Mouse (Mus musculus): ENCODE results near the gene Camkk1.

Gene Camkk1

DNA sequence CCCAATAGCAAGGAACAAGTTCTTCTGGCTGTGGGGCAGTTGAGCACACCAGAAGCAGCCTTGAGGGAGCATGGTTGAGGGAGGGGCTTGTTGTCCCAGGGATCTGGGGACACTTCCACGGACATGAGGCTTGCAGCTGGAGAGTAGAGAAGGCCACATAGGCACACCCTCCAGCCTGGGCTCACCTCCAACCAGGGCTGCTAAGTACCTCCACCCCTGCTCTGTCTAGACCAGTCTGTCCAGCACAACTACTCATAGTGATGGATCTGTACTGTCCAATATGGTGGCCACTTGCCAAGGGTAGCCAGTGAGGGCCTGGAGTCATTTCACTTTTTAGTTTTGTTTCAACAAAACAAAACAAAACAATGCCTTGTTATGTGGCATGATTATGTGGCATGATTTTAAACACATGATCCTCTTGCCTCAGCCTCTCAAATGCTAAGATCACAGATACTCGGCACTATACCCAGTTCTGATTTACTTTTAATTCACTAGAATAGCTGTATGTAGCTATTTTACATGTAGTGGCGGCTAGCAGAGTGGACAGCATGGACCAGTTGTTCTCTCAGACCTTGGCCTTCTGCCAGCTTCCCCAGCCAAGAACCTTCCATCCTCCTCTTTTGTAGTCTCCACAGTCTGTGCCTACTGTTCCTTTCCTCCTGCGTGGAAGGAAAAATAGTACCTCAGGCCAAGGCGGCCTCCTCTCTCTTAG lies 3.3 kb upstream of the Camkk1 start:
- peak; percentile 82 for DNase-seq (ENCODE audit: low spot score)

DNA sequence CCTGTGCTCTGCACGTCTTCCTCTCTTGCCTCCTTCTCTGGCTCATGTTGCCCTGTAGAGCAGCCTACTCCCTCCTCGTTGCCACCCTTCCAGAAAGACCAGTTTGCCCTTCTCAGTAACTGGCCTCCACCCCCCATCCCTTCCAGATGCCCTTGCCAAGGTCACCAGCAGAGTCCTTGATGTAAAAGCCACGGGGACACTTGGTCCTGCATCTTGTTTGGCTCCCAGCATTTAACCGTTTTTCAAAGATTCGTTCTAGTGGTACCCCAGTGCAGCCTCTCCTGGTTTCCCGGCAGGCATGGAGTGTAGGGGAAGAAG lies 2.7 kb upstream of the Camkk1 start:
- no peak for DNase-seq (ENCODE audit: low spot score)

DNA sequence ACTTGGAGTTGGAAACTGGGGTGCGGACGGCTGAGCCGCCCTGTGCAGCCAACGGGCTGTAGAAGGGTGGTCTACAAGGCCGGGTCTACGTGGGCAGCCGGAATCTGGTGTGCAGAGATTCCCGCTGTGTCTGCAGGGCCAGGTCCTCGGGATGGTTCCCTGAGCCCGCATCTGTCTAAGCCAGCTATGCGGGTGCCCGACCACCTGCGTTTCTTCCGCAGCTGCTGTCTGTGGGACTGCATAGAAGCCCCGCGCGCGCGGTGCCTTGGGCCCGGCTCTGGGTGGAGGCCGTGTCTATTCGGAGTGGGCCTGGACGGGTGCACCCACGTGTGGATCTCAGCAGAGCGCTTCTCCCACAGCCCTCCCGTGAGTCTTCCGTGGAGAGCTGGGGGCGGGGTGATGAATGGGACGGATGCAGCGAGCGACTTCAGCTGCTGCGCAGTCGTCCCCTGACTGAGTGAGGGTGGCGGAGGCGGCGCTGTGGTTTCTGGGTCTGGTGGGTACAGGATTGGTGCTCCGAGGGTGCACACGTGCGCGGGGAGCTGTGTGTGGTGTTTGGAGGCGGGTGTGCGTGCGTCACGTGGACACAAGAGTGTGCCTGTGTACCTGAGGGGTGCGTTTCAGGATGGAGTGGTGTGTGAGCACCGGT lies 463 bp downstream of the Camkk1 start:
- no peak for DNase-seq (ENCODE audit: low spot score)

DNA sequence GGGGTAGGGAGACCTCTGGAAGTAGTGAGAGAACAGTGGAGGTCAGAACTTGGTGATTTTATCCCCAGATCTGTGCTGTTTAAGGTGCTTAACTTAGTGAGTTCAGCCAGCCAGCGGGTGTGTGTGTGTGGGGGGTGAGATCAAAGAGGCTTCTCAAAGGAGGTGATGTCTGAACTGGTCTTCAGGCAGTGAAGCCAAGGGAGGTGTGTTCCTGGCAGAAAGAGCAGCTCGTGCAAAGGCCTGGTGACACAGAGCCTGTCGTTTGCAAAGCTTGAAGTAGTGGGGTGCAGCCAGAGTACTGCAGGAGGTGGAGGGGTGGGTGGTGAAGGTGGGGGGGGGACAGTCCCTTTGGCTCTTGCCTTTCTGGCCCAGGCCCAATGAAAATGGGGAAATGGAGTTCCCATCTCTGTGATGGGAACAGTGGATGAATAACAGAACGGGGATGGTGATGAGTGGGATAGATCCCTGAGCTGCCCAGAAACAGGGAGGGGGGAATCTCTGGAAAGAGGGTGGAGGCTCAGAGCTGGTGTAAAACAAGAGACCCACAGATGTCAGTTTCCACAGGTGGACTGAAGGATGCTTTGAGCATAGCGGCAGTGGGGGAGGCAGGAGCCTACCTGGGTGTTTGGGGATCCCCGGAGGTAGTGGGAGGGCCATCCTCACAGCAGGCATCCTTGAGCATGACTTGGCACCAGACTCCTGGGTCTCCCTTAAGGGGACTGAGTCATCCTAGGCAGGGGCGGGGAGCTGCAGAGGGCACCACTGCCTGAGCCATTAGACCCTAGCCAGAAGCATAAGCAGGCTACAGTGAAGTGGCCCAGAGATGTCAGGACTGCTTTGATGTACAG lies 2.4 kb downstream of the Camkk1 start:
- DNase-seq (ENCODE audit: low spot score) = no peak

DNA sequence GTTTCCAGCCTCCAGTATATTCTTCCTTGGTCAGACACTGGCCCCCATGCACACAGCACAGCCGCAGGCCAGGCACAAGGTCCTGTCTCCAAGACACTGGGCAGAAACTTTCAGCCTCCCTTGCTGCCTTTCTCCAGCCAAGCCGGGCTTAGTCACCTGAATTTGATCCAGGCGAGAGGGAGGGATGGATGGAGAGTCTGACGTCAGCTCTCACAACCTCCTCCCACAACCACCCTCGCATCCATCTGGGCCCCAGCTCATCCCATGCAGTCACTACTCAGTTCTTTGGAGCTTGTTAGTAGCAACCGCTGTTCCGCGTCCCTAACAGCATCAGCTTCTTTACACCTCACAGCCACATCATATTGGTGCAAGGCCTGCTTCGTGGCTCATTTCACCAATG lies 4.3 kb downstream of the Camkk1 start:
- no peak for DNase-seq (ENCODE audit: low spot score)

DNA sequence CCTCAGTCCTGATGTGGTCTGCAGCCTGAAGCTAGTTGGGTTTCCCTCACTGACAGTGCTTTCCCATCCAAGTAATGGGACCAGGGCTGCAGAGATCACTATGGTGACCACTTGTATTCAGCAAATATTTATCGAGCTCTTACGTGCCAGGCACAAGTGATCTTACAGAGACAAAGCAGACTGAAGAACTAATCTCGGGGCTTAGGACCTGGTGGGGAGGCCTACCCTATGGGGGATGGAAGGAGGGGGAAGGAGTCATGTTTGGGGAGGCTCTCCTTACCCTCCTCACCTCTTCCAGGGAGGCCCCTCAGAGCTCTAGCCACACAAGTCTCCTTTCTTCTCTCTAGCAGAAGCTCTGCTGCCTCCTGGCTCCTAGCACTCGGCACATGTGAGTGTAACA lies 5.0 kb downstream of the Camkk1 start:
- no peak for DNase-seq (ENCODE audit: low spot score)

DNA sequence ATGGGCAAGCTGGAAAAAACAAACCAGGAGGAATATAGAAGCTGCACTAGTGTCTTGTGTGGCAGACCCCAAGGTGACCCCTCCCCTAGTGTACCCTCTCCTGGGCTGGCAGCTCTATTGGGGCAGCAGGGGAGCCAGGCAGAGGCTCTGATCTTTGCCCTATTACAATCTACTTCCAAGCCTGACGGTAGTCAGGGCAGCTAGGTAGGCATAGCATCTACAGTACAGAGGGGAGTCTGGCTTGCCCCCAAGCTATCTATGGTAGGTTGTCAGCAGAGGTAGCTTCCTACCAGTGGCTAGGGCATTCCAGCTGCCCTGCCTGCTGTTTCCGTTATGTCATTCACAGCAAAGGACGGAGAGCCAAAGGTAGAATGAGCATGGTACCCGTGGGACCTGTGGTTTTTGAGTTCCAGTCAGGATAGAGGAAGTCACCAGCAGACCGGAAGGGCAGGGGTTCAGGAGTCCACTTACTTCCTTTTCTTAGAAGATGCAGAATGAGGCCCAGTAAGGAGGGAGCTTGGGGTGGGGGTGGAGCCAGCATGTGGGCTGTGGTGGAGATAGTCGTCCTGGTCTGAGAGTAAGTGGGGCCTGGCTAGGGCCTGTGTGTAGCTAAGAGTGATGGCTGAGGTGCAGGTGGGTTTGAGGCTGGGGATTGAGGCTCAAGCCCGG lies 5.6 kb downstream of the Camkk1 start:
- DNase-seq (ENCODE audit: low spot score) = no peak

DNA sequence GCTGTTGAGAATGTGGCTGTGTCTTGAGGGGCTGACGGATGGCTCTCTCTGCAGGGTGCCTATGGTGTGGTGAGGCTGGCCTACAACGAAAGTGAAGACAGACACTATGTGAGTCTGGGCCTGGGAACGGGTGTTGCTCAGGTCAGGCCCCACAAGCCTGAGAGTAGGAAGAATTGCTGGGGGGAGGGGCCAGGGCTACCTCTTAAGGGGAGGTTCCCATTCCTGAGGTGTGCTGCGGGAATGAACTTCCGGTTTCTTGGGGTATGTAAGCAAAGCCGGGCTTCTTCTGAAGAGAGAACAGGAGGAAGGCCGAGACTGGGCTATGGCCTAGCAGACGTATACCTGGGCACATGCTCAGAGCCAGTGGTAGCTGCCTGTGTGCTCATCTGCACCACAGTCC lies 8.2 kb downstream of the Camkk1 start:
- no peak for DNase-seq (ENCODE audit: low spot score)

DNA sequence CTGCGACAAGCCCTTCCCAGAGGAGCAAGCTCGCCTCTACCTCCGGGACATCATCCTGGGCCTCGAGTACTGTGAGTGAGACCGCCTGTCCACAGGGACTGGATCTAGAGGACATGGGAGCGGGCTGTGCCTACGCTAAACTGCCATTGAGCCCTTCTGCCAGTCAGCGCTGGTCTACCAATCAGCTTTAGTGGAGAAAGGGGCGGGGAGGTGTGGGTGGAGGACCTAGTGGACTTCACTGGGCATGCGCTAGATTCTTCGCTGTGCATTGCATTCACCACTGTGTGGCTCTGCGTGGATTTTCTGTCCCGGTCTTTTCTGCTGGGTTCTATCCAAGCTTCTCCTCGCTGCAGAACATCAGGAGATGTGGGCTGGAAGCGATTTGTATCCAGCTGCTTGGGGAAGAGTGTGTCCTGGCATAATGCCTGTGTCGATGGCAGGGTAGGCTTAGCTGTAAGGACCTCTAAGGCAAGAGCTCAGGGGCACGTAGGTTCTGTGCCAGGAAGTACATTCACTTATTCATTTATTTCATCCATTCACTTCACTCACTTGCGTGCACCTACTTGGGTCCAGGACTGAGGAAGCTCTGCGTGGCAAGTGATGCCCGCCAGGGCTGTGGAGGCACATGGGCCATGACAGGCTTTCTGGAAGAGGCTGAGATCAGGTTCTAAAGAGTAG lies 12.2 kb downstream of the Camkk1 start:
- peak; percentile 84 for DNase-seq (ENCODE audit: low spot score)

DNA sequence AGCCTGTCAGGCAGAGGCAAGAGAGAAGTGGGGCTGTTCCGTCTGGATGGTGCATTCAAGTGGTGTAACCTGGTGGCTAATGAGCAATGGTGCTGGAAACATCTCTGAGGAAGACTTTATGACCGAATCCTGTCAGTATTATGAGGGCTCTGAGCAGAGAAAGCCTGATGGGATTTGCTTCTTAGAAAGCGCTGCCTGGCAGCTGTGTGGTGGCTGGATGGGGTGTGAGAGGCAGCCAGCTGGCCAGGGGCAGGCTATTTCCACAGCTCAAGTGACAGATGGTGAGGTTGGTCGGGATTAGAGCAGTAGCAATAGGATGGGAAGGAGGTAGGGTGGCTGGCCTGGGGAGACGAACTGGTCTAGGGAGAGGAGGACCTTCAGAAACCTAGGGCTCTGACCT lies 12.7 kb downstream of the Camkk1 start:
- no peak for DNase-seq (ENCODE audit: low spot score)

DNA sequence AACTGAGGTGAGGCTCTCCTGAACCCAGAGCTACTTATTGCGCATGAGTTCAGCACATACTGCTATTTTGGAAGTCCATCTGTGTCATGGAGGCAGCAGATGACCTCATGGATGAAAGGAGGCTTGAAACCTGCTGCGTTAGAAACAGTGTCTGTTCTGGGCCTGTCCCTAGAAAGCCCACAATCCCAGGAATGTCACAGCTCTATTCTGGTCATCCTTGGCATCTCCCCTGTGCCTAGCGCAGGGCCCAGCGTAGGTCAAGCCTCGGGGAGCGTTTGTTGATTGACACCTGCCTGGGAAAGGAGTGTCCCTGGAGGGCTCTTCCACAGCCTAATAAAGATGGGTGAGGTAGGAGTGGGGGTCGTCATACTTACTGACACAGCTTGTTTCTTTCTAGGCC lies 17.3 kb downstream of the Camkk1 start:
- DNase-seq (ENCODE audit: low spot score) = no peak

DNA sequence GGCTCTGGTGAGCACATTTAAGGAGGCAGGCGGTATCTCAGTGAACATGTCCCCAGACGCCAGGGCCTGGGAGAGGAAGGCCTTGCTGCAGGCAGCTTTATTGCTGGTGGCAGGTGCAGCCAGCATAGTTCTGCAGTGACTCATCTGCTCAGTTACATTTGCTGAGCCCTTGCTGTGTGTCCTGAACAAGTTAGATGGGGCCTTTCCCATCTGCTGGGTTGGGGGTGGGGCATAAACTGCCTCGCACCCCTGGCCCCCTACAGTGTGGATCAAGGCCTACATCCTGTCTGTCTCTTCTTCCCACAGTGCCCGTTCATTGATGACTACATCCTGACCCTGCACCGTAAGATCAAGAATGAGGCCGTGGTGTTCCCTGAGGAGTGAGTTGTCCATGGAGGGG lies 18.1 kb downstream of the Camkk1 start:
- no peak for DNase-seq (ENCODE audit: low spot score)

DNA sequence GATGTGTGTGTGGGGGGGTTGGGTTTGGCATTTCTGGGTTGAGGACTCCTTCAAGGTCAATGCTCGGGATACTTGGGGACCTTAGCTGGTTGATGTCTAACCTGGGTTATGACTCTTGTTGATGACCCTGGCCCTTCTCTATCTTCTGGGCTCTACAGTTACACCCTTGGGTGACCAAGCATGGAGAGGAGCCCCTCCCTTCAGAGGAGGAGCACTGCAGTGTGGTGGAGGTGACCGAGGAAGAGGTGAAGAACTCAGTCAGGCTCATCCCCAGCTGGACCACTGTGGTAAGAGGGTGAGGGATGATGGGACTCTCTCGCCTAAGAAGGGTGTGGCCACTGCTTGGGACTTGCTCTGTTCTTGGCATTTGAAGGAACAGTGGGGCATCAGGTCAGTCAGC lies 18.9 kb downstream of the Camkk1 start:
- no peak for DNase-seq (ENCODE audit: low spot score)

DNA sequence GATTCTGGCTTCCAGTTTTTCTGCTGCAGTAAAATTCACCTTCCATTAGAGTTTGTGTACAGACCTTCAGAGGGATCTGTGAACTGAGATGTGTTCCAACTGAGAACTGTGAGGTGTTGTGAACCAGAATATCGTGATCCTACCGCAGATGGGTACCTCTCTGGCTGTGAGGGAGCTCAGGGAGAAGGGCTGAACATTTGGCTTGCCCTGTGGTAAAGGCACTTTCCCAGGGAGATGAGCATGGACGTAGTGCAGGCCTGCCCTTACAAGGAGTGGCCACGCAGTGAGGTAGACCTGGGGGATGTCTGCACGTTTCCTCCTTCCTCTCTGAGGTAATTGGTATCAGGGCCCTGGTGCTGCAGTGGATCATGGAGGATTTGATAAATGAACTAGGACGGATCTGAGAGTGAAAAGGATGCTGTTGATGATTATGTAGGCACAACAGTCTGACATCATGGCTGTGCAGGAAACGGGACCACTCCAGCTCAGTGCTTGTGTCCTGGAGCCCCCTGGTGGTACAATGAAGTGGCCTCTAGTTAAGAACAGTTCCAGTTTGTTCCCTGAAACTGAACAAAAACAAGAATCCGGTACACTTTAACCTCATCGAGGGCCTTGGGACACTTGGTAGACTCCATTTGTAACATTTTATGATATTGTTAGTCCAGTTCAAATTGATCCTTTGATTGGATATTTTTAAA lies 20.4 kb downstream of the Camkk1 start:
- peak; percentile 78 for DNase-seq (ENCODE audit: low spot score)

DNA sequence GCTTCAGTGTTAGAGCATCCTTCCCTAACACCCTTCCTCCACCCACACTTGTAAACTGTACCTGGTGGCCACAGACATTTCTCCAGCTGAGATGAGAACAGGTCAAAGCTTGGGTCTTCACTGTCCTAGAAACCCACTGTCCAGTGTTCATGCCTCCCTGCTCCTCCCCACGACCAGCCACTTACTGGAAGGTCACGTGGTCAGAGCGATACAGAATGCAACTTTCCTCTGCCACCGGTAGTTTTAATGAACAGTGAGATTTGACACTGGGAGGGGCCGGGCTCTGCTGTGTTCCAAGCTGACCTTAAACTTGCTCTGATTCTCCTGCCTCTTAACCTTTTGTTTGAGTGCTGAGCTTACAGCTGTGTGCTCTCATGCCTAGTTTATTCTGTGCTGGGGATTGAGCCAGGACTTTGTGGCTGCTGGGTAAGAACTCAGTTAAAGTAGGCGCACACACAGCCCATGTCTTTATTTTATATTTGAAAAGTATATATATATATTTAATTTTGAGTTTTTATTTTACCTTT lies 25.5 kb downstream of the Camkk1 start:
- no peak for DNase-seq (ENCODE audit: low spot score)

DNA sequence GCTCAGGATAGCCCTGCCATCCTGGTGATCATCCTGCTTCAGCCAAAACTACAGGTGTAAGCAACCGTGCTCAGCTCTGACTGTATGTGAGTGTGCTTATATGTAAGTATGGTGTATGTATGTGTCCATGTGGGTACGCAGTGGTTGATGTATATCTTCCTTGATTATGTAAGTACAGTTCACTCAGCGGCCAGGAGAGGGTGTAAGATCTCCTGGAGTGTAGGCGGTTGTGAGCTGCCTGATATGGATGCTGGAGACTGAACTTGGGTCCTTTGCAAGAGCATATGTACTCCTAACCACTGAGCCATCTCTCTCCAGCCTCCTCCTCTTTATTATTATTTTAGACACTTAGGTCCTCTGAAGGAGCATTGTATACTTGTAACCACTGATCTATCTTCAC lies 26.0 kb downstream of the Camkk1 start:
- DNase-seq (ENCODE audit: low spot score) = no peak

DNA sequence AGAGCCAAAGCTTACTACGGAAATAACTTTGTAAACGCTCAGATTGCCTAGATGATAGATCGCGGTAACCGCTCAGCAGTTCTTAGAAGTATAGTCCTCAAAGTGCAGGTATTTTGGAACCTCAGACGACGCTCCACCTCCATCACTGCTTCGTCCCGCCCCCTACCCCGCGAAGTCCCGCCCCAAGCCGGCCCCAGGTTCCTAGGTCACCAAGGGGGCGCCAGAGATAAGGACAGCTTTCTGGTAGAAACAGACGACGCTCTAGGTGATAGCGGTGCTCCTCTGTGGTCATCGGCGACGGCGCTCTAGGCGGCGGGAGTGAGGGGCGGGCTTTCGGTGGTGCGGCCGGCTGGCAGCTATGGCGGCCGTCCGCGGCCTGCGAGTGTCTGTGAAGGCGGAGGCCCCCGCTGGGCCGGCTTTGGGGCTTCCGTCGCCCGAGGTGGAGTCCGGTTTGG lies 28.8 kb downstream of the Camkk1 start, which contains the start of gene Ncbp3:
Gene Ncbp3 (plus strand): TSS at position 242 of the 455 bp plus-strand sequence.
- peak; percentile 96 for DNase-seq (ENCODE audit: low spot score)

DNA sequence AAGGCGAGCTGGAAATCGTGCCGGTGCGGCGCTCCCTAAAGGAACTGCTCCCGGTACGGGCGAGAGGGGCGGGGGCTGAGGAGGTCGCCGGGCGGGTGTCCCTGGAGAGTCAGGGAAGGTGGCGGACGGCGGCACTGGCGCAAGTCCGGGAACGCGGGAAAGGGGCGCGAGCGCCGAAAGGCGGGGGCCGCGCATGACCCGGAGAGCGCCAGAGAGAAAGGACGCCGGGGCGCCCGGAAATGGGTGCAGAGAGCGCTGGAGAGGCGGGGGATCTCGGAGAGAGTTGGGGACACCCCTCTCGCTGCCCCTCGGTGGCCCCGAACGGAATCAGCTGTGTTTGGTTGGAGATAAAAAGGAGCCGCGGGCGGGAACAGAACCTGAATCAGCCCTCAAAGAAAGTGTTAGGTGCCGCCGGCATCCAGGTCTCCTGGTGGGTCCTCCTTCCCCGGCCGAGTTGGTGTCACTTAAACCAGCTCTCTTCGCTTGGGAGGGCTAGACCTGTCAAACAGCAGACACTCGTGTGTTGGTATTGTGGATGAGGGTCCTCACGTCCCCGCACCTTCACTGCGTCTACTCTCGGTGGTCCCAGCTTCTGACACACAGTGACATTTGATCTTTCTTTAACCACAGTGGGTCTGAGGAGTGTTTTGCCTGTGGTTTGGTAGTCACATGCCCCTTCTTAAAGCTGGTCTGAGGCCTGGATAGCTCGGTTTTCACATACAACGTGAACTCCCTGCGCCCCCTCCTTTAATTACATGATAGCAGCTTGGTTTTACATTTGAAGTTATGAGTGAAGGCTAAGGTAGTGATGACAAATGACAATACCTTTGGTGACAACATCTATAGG lies 29.4 kb downstream of the Camkk1 start:
- no peak for DNase-seq (ENCODE audit: low spot score)

DNA sequence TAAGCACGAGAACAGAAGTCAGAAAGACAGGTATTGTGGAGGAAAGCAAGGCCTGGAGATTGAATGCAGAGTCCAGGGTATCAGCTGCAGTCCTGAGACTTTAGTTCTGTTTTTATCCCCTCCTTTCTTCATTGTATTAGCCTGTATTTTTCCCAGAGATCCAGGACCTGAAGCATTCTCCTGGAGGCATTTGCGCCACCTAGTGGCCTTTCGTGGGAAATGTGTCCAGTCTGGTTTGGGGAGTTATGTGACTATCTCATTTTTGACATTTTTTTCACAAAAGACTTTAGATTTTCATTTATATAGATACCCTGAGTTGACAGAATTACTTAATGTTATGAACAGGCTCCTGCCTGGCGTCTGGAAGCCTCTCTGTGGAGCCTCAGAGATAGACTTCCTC lies 30.5 kb downstream of the Camkk1 start:
- peak; percentile 86 for DNase-seq (ENCODE audit: low spot score)

DNA sequence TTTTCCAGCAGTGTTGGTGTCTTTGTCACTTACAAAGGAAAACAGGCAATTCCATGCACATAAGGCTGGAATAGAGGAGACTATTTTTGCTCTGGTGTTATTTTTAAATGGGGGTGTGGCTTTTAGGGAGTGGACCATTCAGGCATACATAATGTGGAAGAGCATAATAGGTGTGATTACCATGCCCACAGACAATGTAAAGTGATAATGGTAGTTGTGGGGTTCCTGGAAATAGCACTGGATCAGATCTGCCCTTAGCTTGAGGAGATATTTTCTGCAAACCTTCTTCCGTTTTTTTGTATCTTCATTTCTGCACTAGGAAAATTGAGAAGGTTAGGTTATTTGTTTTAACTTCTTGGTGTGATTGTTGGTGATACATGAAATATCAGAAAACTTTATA lies 34.0 kb downstream of the Camkk1 start:
- no peak for DNase-seq (ENCODE audit: low spot score)

Data from testis, postnatal 10 days (tissue).